Mouse (Mus musculus) kidney, postnatal 14 days (tissue): ENCODE data around the gene Auts2.

Source experiments
- DNase-seq: peaks from one replicate; pipeline ENCODE4 v3.0.0; 2022; ENCODE audit warnings: mixed read lengths

Gene Auts2

GRCm38 (mm10) chr5:132073677-132074359, 469.3 kb downstream of the Auts2 start:
- DNase-seq: peak; percentile 43

GRCm38 (mm10) chr5:132072356-132072755, 470.8 kb downstream of the Auts2 start:
- peak; percentile 17 for DNase-seq

- DNase-seq: peak; percentile 40
Observed at GRCm38 (mm10) chr5:132067750-132068739, 475.1 kb downstream of the Auts2 start.

- no peak for DNase-seq
Observed at GRCm38 (mm10) chr5:132060116-132060515, 483.0 kb downstream of the Auts2 start.

GRCm38 (mm10) chr5:132052637-132053036, 490.5 kb downstream of the Auts2 start:
- DNase-seq: no peak

GRCm38 (mm10) chr5:132039584-132039983, 503.6 kb downstream of the Auts2 start:
- no peak for DNase-seq

GRCm38 (mm10) chr5:132033491-132034350, 509.4 kb downstream of the Auts2 start:
- DNase-seq: no peak

GRCm38 (mm10) chr5:132030941-132031531, 512.1 kb downstream of the Auts2 start:
- peak; percentile 7 for DNase-seq

- DNase-seq: no peak
Observed at GRCm38 (mm10) chr5:132029638-132030037, 513.5 kb downstream of the Auts2 start.

- DNase-seq: no peak
Observed at GRCm38 (mm10) chr5:132029038-132029437, 514.1 kb downstream of the Auts2 start.

- no peak for DNase-seq
Observed at GRCm38 (mm10) chr5:132027859-132028498, 515.2 kb downstream of the Auts2 start.

- DNase-seq: no peak
Observed at GRCm38 (mm10) chr5:132013296-132013695, 529.8 kb downstream of the Auts2 start.

GRCm38 (mm10) chr5:132011795-132012194, 531.3 kb downstream of the Auts2 start:
- no peak for DNase-seq

GRCm38 (mm10) chr5:132008703-132009222, 534.4 kb downstream of the Auts2 start:
- DNase-seq: no peak

- no peak for DNase-seq
Observed at GRCm38 (mm10) chr5:132007907-132008306, 535.2 kb downstream of the Auts2 start.

GRCm38 (mm10) chr5:131992681-131993211, 550.4 kb downstream of the Auts2 start:
- DNase-seq: no peak

GRCm38 (mm10) chr5:131992268-131992667, 550.9 kb downstream of the Auts2 start:
- no peak for DNase-seq

GRCm38 (mm10) chr5:131990532-131990931, 552.6 kb downstream of the Auts2 start:
- DNase-seq: no peak

- DNase-seq: no peak
Observed at GRCm38 (mm10) chr5:131981451-131981850, 561.7 kb downstream of the Auts2 start.

GRCm38 (mm10) chr5:131978939-131979338, 564.2 kb downstream of the Auts2 start:
- DNase-seq: no peak

GRCm38 (mm10) chr5:131977497-131977896, 565.6 kb downstream of the Auts2 start:
- no peak for DNase-seq
